Mouse (Mus musculus) heart, postnatal 0 days (tissue): ENCODE measurements around the gene Aox2. TPM values are rescaled to one million over a fixed set of nuclear protein-coding genes. Genes with fewer than 3 reads are reported as not detected.

Experiments used
- ATAC-seq: fragments of 200-750 bp; cut with Nextera tagmentation; 2 replicates; pipeline ENCODE4 v1.8.0; 2017; ENCODE audit warnings: low read depth, moderate number of reproducible peaks, moderate library complexity; ENCODE audit not compliant: insufficient read depth
- DNase-seq: peaks from one replicate; pipeline ENCODE4 v3.0.0-alpha.2; 2016; ENCODE audit warnings: low spot score
- H3K27ac ChIP-seq: fragments of 300-500 bp; sonication (generic); 2 replicates; pipeline ENCODE4 v1.5.1; 2014; ENCODE audit warnings: low read depth, mild to moderate bottlenecking
- H3K27me3 ChIP-seq: fragments of 300-500 bp; sonication (generic); 2 replicates; pipeline ENCODE4 v1.6.1; 2014; ENCODE audit warnings: low read length, mixed read lengths; ENCODE audit not compliant: control insufficient read depth, insufficient read depth
- H3K36me3 ChIP-seq: fragments of 300-500 bp; sonication (generic); replicated peaks from 2 replicates; pipeline ENCODE4 v1.6.1; 2014; ENCODE audit warnings: low read length, mixed read lengths; ENCODE audit not compliant: control insufficient read depth, insufficient read depth
- H3K4me1 ChIP-seq: fragments of 300-500 bp; sonication (generic); 2 replicates; pipeline ENCODE4 v1.6.1; 2014; ENCODE audit warnings: antibody characterized with exemption; ENCODE audit not compliant: control insufficient read depth, insufficient read depth
- H3K4me2 ChIP-seq: fragments of 300-500 bp; sonication (generic); 2 replicates; pipeline ENCODE4 v1.6.1; 2014; ENCODE audit warnings: low read depth, mild to moderate bottlenecking, low read length, moderate library complexity
- H3K4me3 ChIP-seq: fragments of 300-500 bp; sonication (generic); 2 replicates; pipeline ENCODE4 v1.5.1; 2014; ENCODE audit warnings: low read depth, low read length
- H3K9ac ChIP-seq: fragments of 300-500 bp; sonication (generic); replicated peaks from 2 replicates; pipeline ENCODE4 v1.6.1; 2014; ENCODE audit warnings: low read depth, low read length, mixed read lengths
- H3K9me3 ChIP-seq: fragments of 300-500 bp; sonication (generic); replicated peaks from 2 replicates; pipeline ENCODE4 v1.6.1; 2016; ENCODE audit warnings: low read length; ENCODE audit not compliant: control insufficient read depth
- CTCF ChIP-seq: IDR thresholded peaks from 2 replicates; pipeline ENCODE4 v1.5.1; 2016; ENCODE audit warnings: antibody characterized with exemption, control low read depth, low read depth
- EP300 ChIP-seq: IDR thresholded peaks from 2 replicates; pipeline ENCODE4 v1.6.1; 2016; ENCODE audit warnings: antibody characterized with exemption, low read depth
- WGBS: fragments of 180-500 bp; shearing (Covaris S2); extraction: QIAGEN DNeasy Blood & Tissue Kit; methylation state at CpG from one replicate; pipeline ENCODE4 v1.1.7; 2014; 5-methylcytosine and 5-hydroxymethylcytosine counted together
- polyA plus RNA-seq: library from polyadenylated mRNA; unstranded; fragments of >200 nt; fragmentation: Nextera tagmentation; extraction: Ambion mirVana; gene quantifications from 2 replicates; pipeline ENCODE4 v1.2.1, GENCODE M21; 2015
- total RNA-seq: library from RNA; depleted of rRNA; stranded (reverse); fragments of >200 nt; gene quantifications from 2 replicates; pipeline ENCODE4 v1.2.3, GENCODE M21; 2014; ENCODE audit warnings: low replicate concordance

Gene Aox2
- total and polyA plus RNA-seq, 2 experiments from 2014 or later, result 0.08 TPM; not detected in 1

GRCm38 (mm10) chr1:58393284-58394195, 115.4 kb downstream of the Aox2 start:
- Histone ChIP-seq H3K9me3 (no peaks in the 10 kb centered on the region), H3K36me3 (peaks cover 29% of the 10 kb centered on the region), H3K9ac (peak overlapping the region; percentile 98), H3K4me1 (peaks cover 8% of the 10 kb centered on the region), H3K27ac (peak overlapping the region; percentile 98), H3K27me3 (no peaks in the 10 kb centered on the region), H3K4me3 (peak overlapping the region; percentile 98), H3K4me2 (peak overlapping the region; percentile 93)
- WGBS, result 1% methylated on average over 37 of the region's 90 CpGs
- peak; percentile 32 for DNase-seq
- TF ChIP-seq EP300 (no peak), CTCF (no peak)
- ATAC-seq, result peak; percentile 49

DNA sequence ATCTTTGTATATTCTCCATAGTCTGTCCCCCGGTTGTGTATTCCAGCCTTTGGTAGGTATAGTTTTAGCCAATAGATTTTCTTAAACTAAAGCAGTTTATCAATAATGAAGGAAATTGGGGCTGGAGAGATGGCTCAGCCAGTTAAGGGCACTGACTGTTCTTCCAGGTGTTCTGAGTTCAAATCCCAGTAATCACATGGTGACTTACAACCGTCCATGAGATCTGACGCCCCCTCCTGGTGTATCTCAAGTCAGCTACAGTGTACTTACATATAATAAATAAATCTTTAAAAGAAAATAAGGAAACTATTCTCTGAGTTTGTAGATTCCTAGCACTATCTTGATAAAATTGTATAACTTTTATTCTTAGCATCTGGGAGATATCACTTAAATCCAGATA, 117.2 kb downstream of the Aox2 start:
- 92% methylated on average over 3 of the region's 3 CpGs for WGBS
- no peak overlapping the region for H3K27ac ChIP-seq
- no peak overlapping the region for H3K4me2 ChIP-seq
- H3K36me3 ChIP-seq, result peaks cover 46% of the 10 kb centered on the region
- no peaks in the 10 kb centered on the region for H3K27me3 ChIP-seq
- no peaks in the 10 kb centered on the region for H3K9me3 ChIP-seq
- TF ChIP-seq EP300, result no peak
- no peak for TF ChIP-seq CTCF
- peaks cover 8% of the 10 kb centered on the region for H3K4me1 ChIP-seq
- no peak for ATAC-seq
- H3K9ac ChIP-seq, result no peak overlapping the region
- DNase-seq, result no peak
- H3K4me3 ChIP-seq, result no peak overlapping the region

DNA sequence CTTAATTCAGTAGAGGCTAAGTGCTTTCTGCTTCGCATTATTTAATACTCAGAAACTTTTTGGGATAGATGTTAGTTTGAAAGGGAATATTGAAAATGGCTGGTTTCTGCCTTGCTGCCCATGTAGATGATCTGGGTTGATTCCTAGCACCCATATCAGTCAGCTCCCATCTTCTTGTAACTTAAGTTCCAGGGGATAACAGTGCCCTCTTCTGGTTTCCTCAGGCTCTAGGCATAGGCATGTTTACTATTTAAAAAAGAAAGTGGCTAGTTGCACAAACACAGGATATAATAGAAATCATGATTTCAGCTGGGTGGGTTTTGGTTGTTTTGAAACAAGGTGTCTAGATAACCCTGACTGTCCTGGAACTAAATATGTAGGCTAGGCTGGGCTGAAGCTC, 118.1 kb downstream of the Aox2 start:
- H3K36me3 ChIP-seq, result peaks cover 55% of the 10 kb centered on the region
- peaks cover 8% of the 10 kb centered on the region for H3K4me1 ChIP-seq

GRCm38 (mm10) chr1:58397731-58398130, 119.6 kb downstream of the Aox2 start:
- H3K4me3 ChIP-seq, result no peak overlapping the region
- 81% methylated on average over 6 of the region's 6 CpGs for WGBS
- H3K9ac ChIP-seq, result no peak overlapping the region
- ATAC-seq, result no peak
- H3K36me3 ChIP-seq, result peaks cover 70% of the 10 kb centered on the region
- no peak for DNase-seq
- H3K27me3 ChIP-seq, result no peaks in the 10 kb centered on the region
- no peak overlapping the region for H3K4me2 ChIP-seq
- H3K27ac ChIP-seq, result no peak overlapping the region
- TF ChIP-seq CTCF (no peak), EP300 (no peak)
- no peaks in the 10 kb centered on the region for H3K9me3 ChIP-seq
- H3K4me1 ChIP-seq, result peaks cover 8% of the 10 kb centered on the region

More for the DNA sequence above, 118.1 kb downstream of the Aox2 start:
- Histone ChIP-seq H3K27me3 (no peaks in the 10 kb centered on the region), H3K4me2 (no peak overlapping the region), H3K4me3 (no peak overlapping the region), H3K9ac (no peak overlapping the region), H3K9me3 (no peaks in the 10 kb centered on the region), H3K27ac (no peak overlapping the region)
- ATAC-seq, result no peak
- DNase-seq, result no peak
- 97% methylated on average over 1 of the region's 1 CpGs for WGBS
- TF ChIP-seq CTCF, result no peak
- no peak for TF ChIP-seq EP300

DNA sequence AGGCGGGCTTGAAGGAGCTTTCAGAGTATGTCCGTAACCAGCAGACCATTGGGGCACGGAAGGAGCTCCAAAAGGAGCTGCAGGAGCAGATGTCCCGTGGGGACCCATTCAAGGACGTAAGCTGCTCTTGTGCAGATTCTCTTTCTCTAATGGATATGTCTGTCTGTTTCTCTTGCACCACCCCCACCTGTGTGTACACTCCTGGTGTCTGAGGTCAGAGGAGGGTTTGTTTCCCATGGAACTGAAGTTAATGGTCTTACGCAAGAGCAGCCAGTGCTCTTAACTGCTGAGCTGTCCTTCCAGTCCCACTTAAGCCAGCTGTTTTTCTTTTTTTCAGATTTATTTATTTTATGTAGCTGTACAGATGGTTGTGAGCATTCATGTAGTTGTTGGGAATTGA, 123.3 kb downstream of the Aox2 start:
- TF ChIP-seq CTCF (no peak), EP300 (no peak)
- H3K27ac ChIP-seq, result no peak overlapping the region
- no peak overlapping the region for H3K4me2 ChIP-seq
- DNase-seq, result no peak
- H3K9ac ChIP-seq, result no peak overlapping the region
- no peaks in the 10 kb centered on the region for H3K27me3 ChIP-seq
- H3K4me1 ChIP-seq, result no peaks in the 10 kb centered on the region
- ATAC-seq, result no peak
- H3K4me3 ChIP-seq, result no peak overlapping the region
- 91% methylated on average over 6 of the region's 6 CpGs for WGBS
- peaks cover 88% of the 10 kb centered on the region for H3K36me3 ChIP-seq
- H3K9me3 ChIP-seq, result no peaks in the 10 kb centered on the region
